Mouse (Mus musculus) mouse embryonic stem cell (cell line): ENCODE measurements around the gene Plagl1.

Source experiments
- in situ Hi-C, 2 experiments: fragments of 300-500 bp; cut with MboI; formaldehyde crosslinking; loops; 1 replicate in 1 of 2; 3 replicates in 1 of 2; pipeline ENCODE4 v1.14.3; 2019 to 2020; ENCODE audit warnings: low sequenced_read_pairs in 2 of 2, low pct_unique_long_range_greater_than_20kb in 1 of 2, mixed read lengths in 1 of 2; ENCODE audit not compliant: unreplicated experiment in 1 of 2

Gene Plagl1

DNA sequence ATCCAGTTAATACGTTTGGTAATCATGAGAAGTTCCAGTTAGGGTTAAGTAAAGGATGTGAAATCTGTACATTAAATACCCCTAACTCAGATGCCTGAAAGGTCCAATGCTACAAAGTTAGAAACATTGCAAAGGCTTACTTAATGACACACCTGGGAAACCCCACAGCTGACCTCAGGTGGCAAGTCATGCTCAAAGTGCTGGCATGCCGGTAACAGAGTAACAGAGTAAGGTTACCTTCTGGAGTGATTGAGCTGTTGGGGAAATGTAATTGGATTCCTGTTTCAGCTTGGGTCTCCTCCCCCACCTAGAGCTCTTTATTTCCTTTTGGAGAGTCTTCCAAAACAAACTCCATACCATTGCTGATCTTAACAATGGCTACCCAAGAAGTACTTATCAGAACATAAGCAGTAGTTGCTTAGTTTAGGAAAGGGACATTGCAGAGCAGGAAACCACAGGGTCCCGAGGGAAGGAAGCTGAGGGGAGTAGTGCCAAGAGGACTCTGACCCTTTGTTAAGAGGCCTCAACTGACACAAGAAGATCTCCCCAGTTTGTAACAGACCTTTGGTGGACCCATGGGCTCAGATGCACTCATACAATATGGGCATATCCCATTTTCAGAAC lies 4.9 kb downstream of the Plagl1 start:
- in situ Hi-C loops = no loop called here

DNA sequence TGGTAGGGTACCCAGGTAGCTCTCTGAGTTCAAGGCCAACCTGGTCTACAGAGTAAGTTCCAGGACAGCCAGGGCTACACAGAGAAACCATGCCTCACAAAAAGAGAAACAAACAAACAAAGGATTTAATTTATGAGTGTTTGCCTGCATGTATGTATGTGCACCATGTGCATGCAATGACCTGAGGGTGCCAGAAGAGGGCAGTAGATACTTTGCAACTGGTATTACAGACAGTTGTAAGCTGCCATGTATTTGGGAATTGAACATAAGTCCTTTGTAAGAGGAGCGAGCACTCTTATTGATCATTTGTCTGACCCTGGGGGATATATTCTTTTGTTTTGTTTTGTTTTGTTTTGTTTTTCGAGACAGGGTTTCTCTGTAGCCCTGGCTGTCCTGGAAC lies 10.7 kb downstream of the Plagl1 start:
- in situ Hi-C loops = no loop called here

DNA sequence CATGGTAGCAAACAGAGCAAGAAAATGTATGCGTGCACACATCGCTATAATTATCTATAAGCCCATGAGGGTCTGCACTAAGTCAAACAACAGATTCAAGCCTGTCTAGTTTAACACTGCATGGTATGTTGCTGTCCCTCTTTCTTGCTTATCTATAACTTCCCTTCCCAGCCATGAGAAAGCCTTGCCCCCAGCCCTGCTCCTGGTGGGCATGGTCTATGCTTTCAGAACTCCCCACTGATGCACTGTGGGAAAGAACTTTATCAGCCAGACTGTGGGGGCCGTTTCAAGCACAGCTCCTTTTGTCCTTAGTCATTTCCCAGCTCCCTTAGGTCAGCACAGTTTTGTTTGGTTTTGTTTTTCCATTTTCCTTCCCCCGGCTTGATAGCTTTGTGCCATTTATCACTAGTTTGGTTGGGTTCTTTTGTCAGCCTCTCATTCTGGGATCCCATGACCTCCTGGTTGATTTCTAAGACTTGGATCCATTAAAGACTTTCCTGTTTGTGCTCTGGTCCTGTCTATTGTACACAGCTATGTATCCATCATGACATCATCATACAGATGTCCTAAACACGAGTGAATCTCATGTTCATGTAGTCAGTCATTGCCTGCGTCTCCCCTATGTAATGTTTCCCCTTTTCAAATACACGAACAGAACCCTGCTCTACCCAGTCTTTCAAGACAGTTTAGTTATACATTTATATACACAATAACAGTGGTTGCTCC lies 16.7 kb downstream of the Plagl1 start:
- in situ Hi-C loops = loop anchor here in 1 of 2 experiments (5.0 kb wide), 1 partner anchor 60 kb away; no protein-coding TSS in a partner anchor

DNA sequence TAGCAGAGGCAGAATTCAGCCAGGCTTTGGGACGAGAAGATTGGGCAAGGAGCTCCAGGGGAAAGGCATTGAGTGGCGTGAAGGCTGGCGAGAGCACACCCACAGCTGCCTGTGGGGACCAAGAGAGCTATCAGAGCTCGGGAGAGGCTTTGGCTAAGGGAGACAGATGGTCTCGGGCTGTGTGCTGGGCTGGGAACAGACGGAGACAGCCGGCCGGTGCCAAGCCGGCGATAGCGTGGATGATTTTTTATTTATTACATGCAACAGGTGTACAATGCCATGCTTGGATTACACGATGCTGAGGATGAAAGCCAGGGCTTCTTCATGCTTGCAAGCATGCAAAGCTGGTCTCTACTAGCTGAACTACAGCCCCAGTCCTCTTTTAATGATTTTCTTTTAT lies 22.2 kb downstream of the Plagl1 start:
- in situ Hi-C loops = loop anchor here in 1 of 2 experiments (10.0 kb wide), 1 partner anchor 342 kb away; no protein-coding TSS in a partner anchor

DNA sequence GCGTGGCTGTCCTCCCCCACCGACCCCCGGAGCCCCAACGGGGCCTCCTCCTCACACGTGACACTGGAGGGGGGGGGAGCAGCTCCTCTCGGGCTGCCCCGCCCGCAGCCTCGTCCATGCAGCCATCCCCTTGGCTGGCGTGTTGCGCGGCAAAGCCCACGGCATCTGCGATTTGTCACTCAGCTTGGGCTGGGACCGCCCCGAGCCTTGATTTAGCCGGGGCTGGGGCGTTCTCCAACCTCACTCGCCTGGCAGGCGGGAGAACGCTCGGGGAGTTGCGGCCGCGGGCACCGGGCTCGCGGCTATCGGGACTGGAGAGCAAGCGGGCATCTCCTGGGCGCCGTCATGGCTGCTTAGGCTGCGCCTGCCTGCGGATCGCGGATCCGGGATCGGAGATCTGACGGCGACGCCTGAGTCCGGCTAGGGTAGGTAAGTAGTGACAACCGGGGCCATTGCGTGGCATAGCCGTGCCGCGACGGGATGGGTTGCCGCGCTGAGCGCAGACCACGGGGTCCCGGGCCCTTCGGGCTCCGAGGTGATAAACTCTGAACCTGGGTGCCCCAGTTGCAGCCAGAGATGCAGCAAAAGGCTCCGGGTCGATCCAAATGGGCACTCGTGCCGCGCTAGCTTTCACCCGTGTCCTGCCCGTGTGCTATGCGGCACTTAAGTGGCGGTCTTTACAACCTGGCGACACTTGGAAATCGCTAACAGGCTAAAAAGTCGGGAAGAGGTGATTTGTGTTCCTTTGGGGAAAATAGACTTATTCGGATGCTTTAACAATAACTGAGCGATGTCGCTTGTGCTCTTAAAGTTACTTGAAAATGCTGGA lies 30.5 kb downstream of the Plagl1 start:
- in situ Hi-C loops = no loop called here

DNA sequence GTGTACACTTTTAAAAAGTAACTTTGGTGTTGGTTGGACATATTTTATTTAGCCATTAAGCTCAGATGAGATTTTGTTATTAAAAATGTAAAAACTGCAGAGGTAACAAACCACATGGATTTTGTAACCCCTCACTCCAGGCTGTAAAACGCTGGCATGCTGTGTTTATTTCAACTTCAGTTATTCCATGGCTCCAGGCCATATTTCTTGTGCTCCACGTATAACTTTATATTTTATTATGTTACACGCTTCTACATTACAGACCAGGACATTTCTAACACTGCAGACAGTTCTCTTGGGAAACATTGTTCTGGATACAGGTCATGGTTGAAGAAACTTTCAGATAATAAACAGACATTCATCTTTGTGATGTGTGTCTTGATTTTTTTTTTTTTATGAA lies 32.7 kb downstream of the Plagl1 start:
- in situ Hi-C loops = no loop called here

DNA sequence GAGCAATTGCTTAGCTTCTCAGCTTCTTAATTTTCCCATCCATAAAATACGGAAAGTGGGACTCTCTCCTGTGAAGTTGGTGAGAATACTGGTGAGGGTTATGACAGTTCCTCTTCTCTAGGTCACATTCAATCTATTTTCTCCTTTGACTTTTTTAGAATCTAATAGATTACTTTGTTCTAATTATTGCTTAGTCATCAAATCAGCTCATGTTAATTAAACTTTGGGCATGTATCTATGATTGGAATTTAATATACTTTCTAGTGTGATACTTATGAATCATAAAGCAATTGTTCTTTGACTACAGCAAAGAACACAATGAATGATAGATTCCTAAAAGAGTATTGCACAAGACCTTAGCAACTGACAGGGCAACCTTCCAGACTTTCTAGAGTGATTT lies 38.6 kb downstream of the Plagl1 start:
- in situ Hi-C loops = no loop called here

DNA sequence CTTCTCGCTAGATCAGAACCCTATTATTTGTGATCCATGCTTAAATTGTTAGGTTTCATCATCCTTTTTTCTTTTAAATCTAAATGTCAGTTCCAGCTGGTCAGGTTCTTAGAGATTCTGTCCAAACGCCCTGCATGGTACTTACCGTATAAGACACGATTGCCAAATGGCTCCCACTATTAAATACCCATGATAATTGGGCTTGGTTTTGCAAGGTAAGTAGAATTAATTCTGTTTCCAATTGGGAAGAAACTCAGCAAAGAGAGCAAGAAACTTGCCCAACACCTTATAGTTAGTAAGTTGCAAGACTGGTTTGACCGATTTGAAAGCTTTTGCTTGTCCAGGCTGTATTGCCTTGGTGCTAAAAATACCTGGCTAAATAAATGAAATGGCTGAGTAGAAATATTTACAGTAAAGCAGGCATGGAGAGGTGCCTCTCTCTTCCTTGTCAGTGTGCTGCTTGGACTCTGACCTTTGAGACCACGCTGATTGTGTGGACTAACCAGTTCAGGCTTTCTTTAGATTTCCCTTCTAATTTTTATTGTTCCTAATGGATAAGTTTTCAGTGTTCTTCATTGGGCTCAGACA lies 39.9 kb downstream of the Plagl1 start:
- in situ Hi-C loops = no loop called here

DNA sequence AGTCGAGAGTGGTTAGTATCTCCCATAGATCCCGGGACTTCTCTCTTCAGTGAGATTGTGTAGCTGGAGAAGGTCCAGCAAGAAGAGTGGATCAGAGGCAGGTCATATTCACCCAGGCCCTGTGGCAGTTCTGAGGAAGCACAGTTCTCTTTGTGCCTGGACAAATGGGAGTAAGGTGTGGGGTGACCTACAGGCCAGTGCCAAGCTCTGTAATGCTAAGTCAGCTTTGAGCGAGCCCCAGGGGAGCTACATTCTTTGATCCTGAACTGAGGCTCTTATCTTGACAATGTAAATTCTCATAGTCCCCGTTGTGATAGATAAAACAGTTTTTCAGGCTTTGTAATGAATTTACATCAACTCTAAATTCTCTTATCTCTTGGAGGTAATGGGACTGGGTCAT lies 42.1 kb downstream of the Plagl1 start:
- in situ Hi-C loops = no loop called here

DNA sequence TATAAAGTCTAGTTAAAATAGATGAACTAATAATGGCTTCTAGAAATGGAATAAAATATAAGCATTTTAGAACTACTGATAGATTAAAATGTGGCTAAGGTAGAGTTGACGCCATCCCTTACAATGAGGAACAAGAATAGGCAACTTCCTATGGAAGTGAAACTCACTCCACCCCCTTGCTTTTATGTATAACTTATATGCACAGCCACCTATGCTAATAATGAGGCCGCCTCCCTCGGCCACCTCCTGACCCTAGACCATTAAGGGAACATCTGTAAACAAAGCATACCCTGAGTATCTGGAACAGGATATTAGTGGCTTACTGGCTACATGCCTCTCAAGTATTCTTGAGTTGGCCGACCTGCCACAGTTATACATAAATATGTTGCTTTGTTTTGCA lies 43.5 kb downstream of the Plagl1 start:
- in situ Hi-C loops = no loop called here

DNA sequence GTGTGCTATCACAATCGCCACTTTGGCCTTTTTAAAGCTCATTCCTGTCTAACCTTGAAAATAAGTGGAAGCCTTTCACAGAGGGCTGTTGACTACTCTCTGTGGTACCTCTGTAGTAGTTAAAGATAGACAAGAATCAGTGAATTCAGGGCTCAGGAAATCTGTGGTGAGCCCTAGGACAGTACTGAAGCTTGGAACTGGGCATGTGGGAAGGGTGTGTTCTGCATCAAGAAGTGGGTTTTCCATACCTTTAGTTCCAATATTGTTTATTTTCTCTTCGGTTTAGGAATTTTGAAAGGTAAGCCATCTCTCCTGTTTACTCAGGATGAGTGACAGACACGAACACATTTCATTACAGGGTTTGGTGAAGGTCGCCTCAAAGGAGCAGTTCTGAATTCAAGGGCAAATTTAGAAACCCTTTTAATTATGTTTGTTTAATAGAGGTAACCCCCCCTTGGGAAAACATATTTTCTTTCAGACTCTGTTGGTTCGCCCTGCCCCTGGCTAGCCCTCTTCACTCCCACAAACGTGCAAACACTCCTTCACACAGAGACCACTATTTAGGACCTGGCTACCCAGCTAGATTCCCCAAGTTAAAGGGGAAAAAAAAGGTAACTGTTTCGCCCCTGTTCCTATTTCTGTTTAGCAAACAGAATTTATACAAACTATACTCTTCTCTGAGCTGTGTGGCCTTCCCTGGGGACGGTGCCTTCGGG lies 46.8 kb downstream of the Plagl1 start:
- in situ Hi-C loops = no loop called here

DNA sequence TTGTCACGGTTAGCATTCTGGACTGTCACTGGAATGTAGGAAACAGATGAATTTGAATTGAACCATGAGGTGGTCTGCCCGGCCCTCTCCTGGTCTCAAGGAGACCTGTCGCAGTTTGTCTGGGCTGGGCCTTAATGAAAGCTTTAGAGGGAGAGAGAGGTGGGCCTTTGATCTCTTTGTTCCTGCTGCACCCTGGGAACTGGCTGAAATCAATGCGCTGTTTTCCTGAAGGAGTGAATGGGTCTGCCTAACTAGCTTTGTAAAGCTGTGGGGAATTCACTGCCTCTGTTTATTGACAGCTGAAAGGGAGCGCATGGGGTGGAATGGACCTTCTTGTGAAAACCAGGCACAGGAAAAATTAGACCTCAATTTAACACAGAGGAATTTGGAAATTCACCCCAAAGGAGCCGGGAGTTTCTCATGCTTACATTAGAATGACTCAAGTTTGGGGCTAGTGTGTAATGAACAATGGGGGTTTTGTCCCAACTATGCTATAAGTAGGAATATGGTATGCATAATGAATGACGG lies 47.8 kb downstream of the Plagl1 start:
- in situ Hi-C loops = no loop called here

DNA sequence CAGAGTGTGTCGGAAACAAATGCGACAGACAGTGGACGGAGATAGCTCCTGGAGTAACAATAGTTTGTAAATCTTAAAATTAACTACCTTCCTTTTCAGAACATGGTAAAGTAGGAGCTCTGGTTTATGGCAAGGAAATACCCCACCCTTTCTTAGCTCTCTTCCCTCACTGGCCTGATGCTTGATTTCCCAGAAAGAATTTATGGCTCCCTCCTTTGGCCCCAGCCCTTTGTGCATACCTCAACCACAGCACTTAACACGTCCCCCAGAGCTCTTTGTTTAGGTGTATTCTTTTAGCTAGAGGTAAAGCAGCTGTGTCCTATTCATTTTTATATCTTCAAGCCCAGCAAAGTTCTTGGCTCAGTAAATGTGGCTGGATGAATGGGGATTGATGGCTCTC lies 48.5 kb downstream of the Plagl1 start:
- in situ Hi-C loops = no loop called here

DNA sequence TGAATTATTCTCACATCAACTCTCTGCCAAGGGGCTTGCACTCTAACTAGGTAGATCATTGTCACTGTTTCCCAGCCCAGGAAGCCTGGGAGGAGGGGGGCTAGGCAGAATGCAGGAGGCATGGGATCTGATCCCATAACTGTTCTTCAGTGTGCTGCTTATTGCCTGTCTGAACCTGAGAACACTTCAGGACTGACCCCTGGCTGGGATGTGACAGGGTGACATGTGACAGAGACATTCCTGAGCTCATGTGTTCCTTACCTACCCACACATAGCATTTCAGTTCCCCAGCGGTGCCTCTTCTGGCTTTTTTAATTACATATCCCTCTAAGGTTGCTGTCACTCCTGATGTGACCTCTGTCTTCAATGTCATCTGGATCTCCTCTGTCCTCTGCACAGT lies 49.5 kb downstream of the Plagl1 start:
- in situ Hi-C loops = no loop called here

DNA sequence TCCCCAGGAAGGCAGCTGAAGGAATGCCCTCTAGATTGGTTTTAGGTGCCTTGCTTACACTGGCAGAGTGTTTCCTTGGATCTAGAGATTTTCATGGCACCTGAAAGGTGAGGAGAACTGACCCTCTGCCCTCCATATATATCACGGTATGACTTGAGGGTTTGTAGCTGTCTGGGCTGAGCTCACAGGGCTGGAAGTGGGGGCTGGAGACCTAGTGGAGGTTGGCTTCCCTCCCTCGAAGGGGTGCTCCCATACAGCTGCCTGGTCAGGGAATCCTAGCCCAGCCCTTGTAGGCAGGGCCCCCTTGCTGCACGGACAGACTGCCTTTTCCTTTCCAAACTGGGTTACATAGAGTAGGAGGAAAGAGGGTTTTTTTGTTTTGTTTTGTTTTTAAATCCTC lies 52.5 kb downstream of the Plagl1 start:
- in situ Hi-C loops = no loop called here

DNA sequence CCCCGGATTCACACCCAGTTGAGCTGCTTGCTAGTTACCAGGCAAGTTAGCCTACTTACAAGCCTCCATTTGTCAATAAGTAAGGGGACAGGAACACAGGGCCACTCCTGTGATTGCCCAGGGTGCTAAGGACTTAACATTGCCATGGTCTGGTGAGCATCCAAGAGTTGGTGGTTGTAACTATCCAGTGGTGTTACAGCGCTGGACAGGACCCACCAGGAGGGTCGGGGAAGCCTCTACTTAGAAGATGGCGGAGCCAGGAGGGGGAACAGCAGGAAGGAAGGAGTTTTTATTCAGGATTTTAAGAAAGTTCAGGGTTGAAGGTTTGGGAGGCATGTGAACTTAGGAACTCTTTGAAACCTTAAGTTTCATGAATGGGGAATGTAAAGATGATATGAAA lies 53.3 kb downstream of the Plagl1 start:
- in situ Hi-C loops = no loop called here

DNA sequence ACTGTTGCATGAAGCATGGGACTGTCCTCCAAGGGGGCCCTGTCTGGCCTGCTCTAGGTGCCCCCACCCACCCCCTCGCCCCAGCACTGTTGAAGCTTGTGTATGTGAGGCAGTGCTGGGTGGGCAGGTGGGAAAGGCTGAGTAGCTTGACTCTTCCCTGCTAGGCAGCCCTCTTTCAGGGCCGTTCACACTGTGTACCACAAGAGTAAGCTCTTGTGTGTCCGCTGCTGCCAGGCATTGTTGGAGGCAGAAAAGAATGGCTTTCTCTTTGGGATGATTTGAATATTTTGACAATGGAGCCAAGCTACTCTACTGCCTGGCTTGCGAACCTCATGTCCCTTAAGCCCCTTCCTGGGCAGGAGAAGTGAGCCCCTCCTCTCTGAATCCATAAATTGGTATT lies 54.7 kb downstream of the Plagl1 start:
- in situ Hi-C loops = no loop called here
